Mouse (Mus musculus): ENCODE results near the gene Eif3j1. TPM values are rescaled to one million over a fixed set of nuclear protein-coding genes. Genes with fewer than 3 reads are reported as not detected.
"Not testable (repeated sequence)": the region's sequence is repeated elsewhere in the genome, so short reads cannot be mapped to it uniquely, and the experiment has no call there.

Eif3j1 gene
- total RNA-seq, 2 experiments from 2014 or later: 17.4 to 18.7 TPM

- no peak for DNase-seq
- intact Hi-C loops (cut with DNase I): no loop called here
These were observed 65.5 kb downstream of the Eif3j1 start for GRCm38 (mm10) chr2:122093844-122094243.

- intact Hi-C loops (cut with DNase I); DNase-seq: not testable (repeated sequence)
These were observed 69.3 kb downstream of the Eif3j1 start for GRCm38 (mm10) chr2:122097686-122098085.

- intact Hi-C loops (cut with DNase I): no loop called here
- no peak for DNase-seq
These were observed 73.7 kb downstream of the Eif3j1 start for GRCm38 (mm10) chr2:122102070-122102469.

Small RNA genes lying within 50 kb of the gene (microRNA-seq; reads per million reads assigned to microRNA genes)
- gene Gm47314: not detected

Other genes with a start within 250 kb of the Eif3j1 start
- 10 to 100 TPM; 55.1 to 60.1 TPM for gene Frmd5, start 221.5 kb upstream of the Eif3j1 start, total RNA-seq (2021)
- 100 to 1,000 TPM; 141 TPM for gene Casc4, start 161.6 kb upstream of the Eif3j1 start, total RNA-seq (2021)
- 10 to 100 TPM; 46.1 to 57.0 TPM for gene Ctdspl2, start 72.5 kb upstream of the Eif3j1 start, total RNA-seq (2021)
- under 1 TPM; 0.44 to 0.68 TPM for gene Mageb3, start 72.5 kb upstream of the Eif3j1 start, total RNA-seq (2021)
- 10 to 100 TPM; 23.3 to 23.7 TPM for gene Spg11, start 89.8 kb downstream of the Eif3j1 start, total RNA-seq (2021)
- gene B2m, start 119.1 kb downstream of the Eif3j1 start, total RNA-seq (2021): 10 to 100 TPM; 38.3 to 42.6 TPM
- not detected for gene Trim69, start 132.2 kb downstream of the Eif3j1 start, total RNA-seq (2021)
- gene Patl2, start 157.6 kb downstream of the Eif3j1 start, total RNA-seq (2021): not detected
- gene Terb2, start 157.7 kb downstream of the Eif3j1 start, total RNA-seq (2021): not detected
- 10 to 100 TPM; 14.9 to 16.0 TPM for gene Sord, start 206.2 kb downstream of the Eif3j1 start, total RNA-seq (2021)

Measured in left cerebral cortex, postnatal 4 days (tissue).